Mouse (Mus musculus): ENCODE measurements around the gene Srp9.

DNA sequence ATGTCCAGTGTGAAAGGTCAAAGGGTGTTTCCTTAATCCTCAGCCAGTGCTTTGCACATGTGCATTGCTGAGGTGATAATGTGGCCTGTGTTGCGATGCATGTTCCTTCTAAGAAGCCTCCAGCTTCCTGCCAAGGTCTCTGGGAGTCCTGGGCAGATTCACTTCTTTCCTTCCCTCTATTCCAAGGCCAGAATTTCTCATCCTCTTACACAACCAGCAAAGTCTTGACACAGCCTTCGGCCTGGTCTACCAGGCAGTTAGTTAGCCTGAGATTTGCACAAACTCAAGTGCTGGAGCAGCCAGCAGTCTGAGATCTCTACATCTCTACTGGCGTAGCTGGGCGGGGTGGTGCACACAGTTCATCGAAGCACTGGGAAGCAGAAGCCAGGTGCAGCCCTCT, 27.8 kb upstream of the Srp9 start:
- TF ChIP-seq CTCF (IDR thresholded peaks at IDR 0.05; ENCODE audit: low read depth) (no peak), EP300 (optimal IDR thresholded peaks at IDR 0.05) (no peak)
